Comparison of ENCODE assay signal across 8 mouse cellular contexts in the genomic region with DNA sequence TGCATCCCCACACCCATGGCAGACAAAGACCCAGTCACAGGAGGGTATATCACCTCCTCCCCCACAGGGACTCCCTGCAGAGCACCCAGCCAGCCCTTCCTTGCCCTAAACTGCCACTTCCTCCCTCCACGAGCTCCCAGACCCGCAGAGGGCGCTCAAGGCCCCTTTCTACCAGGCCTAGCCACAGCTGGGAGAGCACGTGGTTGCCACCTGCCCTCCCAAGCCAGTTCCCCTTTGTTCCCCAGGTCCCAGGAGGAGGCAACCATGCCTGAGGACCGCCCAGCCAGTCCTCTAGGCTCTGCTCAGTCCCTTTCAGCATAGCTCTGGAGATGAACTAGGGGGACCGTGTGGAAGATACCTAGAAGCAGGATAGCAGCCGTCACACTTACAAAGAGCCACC. TPM values are rescaled to one million over a fixed set of nuclear protein-coding genes. Genes with fewer than 3 reads are reported as not detected.
A peak's percentile ranks its signal among the peaks of the same experiment; 100 is the strongest.
DNase-seq lines count a peak whose midpoint lies in the region; ATAC-seq and TF ChIP-seq lines count a peak whose summit lies in the region.

No protein-coding gene starts in this region.

- no peaks in the 10 kb centered on the region for H3K36me3 ChIP-seq in midbrain, embryonic 11.5 days (ENCODE audit: control insufficient read depth, insufficient read depth, low read length)
- H3K36me3 ChIP-seq in midbrain, embryonic 16.5 days (ENCODE audit: control insufficient read depth, insufficient read depth, low read length) = no peaks in the 10 kb centered on the region
- no peaks in the 10 kb centered on the region for H3K36me3 ChIP-seq in intestine, postnatal 0 days (ENCODE audit: control insufficient read depth, insufficient read depth)
- H3K36me3 ChIP-seq in limb, embryonic 10.5 days = no peaks in the 10 kb centered on the region
- no peaks in the 10 kb centered on the region for H3K36me3 ChIP-seq in midbrain, embryonic 13.5 days

- H3K27me3 ChIP-seq in midbrain, embryonic 11.5 days (ENCODE audit: control insufficient read depth, insufficient read depth, low read length) = no peaks in the 10 kb centered on the region
- no peaks in the 10 kb centered on the region for H3K27me3 ChIP-seq in midbrain, embryonic 16.5 days (ENCODE audit: control insufficient read depth, insufficient read depth, low read depth, low read length)
- no peaks in the 10 kb centered on the region for H3K27me3 ChIP-seq in intestine, postnatal 0 days (replicated peaks; ENCODE audit: control insufficient read depth, insufficient read depth, low read length)
- H3K27me3 ChIP-seq in limb, embryonic 10.5 days (ENCODE audit: low read depth, poor library complexity, severe bottlenecking) = no peaks in the 10 kb centered on the region
- no peaks in the 10 kb centered on the region for H3K27me3 ChIP-seq in midbrain, embryonic 13.5 days

- ATAC-seq in midbrain, embryonic 11.5 days (ENCODE audit: low FRiP score) = peak; percentile 73
- ATAC-seq in midbrain, embryonic 16.5 days = no peak
- peak; percentile 78 for ATAC-seq in intestine, postnatal 0 days
- peak; percentile 53 for ATAC-seq in midbrain, embryonic 13.5 days

- no peaks in the 10 kb centered on the region for H3K9me3 ChIP-seq in midbrain, embryonic 11.5 days (ENCODE audit: control insufficient read depth, low read length)
- H3K9me3 ChIP-seq in midbrain, embryonic 16.5 days (replicated peaks; ENCODE audit: control insufficient read depth, low read length, poor library complexity, severe bottlenecking) = no peaks in the 10 kb centered on the region
- H3K9me3 ChIP-seq in intestine, postnatal 0 days (ENCODE audit: control insufficient read depth) = no peaks in the 10 kb centered on the region
- no peaks in the 10 kb centered on the region for H3K9me3 ChIP-seq in limb, embryonic 10.5 days (replicated peaks)
- H3K9me3 ChIP-seq in midbrain, embryonic 13.5 days = no peaks in the 10 kb centered on the region

- peak overlapping the region; percentile 35; the same call in 1 of the 2 replicates for H3K9ac ChIP-seq in midbrain, embryonic 11.5 days (ENCODE audit: low read length)
- no peak overlapping the region for H3K9ac ChIP-seq in midbrain, embryonic 16.5 days (ENCODE audit: low read depth, low read length)
- no peak overlapping the region for H3K9ac ChIP-seq in intestine, postnatal 0 days (ENCODE audit: low read depth, low read length)
- H3K9ac ChIP-seq in midbrain, embryonic 13.5 days (replicated peaks) = no peak overlapping the region

- peak overlapping the region; percentile 27; the same call in 1 of the 2 replicates for H3K27ac ChIP-seq in midbrain, embryonic 11.5 days (ENCODE audit: low read depth, low read length)
- H3K27ac ChIP-seq in midbrain, embryonic 16.5 days (ENCODE audit: low read length) = no peak overlapping the region
- H3K27ac ChIP-seq in cortical plate, adult 2 months (ENCODE audit: insufficient read depth, low read length) = peak overlapping the region; percentile 17
- H3K27ac ChIP-seq in intestine, postnatal 0 days (ENCODE audit: low read depth, low read length) = no peak overlapping the region
- peak overlapping the region; percentile 94 for H3K27ac ChIP-seq in limb, embryonic 10.5 days
- H3K27ac ChIP-seq in midbrain, embryonic 13.5 days = peak overlapping the region; percentile 64; the same call in 1 of the 2 replicates

- H3K4me1 ChIP-seq in midbrain, embryonic 11.5 days (ENCODE audit: control insufficient read depth, insufficient read depth, low read length) = peaks cover 22% of the 10 kb centered on the region
- peaks cover 16% of the 10 kb centered on the region for H3K4me1 ChIP-seq in midbrain, embryonic 16.5 days (ENCODE audit: control insufficient read depth, insufficient read depth, low read length)
- H3K4me1 ChIP-seq in cortical plate, adult 2 months (ENCODE audit: control insufficient read depth, insufficient read depth, low read length) = no peaks in the 10 kb centered on the region
- peaks cover 4% of the 10 kb centered on the region; the same call in 1 of the 2 replicates for H3K4me1 ChIP-seq in intestine, postnatal 0 days (replicated peaks; ENCODE audit: control insufficient read depth, insufficient read depth, low read length)
- peaks cover 61% of the 10 kb centered on the region for H3K4me1 ChIP-seq in limb, embryonic 10.5 days
- peaks cover 43% of the 10 kb centered on the region for H3K4me1 ChIP-seq in midbrain, embryonic 13.5 days (replicated peaks)

- TF ChIP-seq POLR2A in cortical plate, adult 2 months (IDR thresholded peaks at IDR 0.05; ENCODE audit: extremely low read depth, insufficient read depth, low read length) = no peak

- H3K4me2 ChIP-seq in midbrain, embryonic 11.5 days = no peak overlapping the region
- H3K4me2 ChIP-seq in midbrain, embryonic 16.5 days (ENCODE audit: low read length) = no peak overlapping the region
- H3K4me2 ChIP-seq in intestine, postnatal 0 days (replicated peaks; ENCODE audit: low read depth) = no peak overlapping the region; the same call in 1 of the 2 replicates
- H3K4me2 ChIP-seq in midbrain, embryonic 13.5 days (replicated peaks) = no peak overlapping the region

- 7% methylated on average over 7 of the region's 7 CpGs for WGBS in midbrain, embryonic 11.5 days
- 4% methylated on average over 7 of the region's 7 CpGs for WGBS in midbrain, embryonic 16.5 days
- WGBS in intestine, postnatal 0 days = 16% methylated on average over 7 of the region's 7 CpGs
- 10% methylated on average over 7 of the region's 7 CpGs for WGBS in limb, embryonic 10.5 days
- 5% methylated on average over 7 of the region's 7 CpGs for WGBS in midbrain, embryonic 13.5 days

- peak; percentile 61 for TF ChIP-seq CTCF in cortical plate, adult 2 months (IDR thresholded peaks at IDR 0.05; ENCODE audit: extremely low read depth, insufficient read depth, low read length)
- peak; percentile 94 for TF ChIP-seq CTCF in intestine, postnatal 0 days (IDR thresholded peaks at IDR 0.05; ENCODE audit: low read depth)

- peak; percentile 97 for DNase-seq in midbrain, embryonic 11.5 days (ENCODE audit: low spot score, missing footprints)
- DNase-seq in gastrocnemius, postnatal 25 days = peak; percentile 83
- DNase-seq in limb, embryonic 10.5 days (ENCODE audit: low spot score) = peak; percentile 96
- peak; percentile 93 to 97 for DNase-seq in spleen, postnatal 4 days (ENCODE audit: low spot score in 2 of 2)

- no peak overlapping the region for H3K4me3 ChIP-seq in midbrain, embryonic 11.5 days (ENCODE audit: low read depth, low read length)
- H3K4me3 ChIP-seq in midbrain, embryonic 16.5 days (ENCODE audit: low read depth, low read length) = no peak overlapping the region
- no peak overlapping the region for H3K4me3 ChIP-seq in cortical plate, adult 2 months (ENCODE audit: insufficient read depth, low read length)
- H3K4me3 ChIP-seq in intestine, postnatal 0 days (ENCODE audit: low read depth, low read length) = no peak overlapping the region
- H3K4me3 ChIP-seq in limb, embryonic 10.5 days = peak overlapping the region; percentile 18; the same call in 1 of the 2 replicates
- H3K4me3 ChIP-seq in midbrain, embryonic 13.5 days (replicated peaks) = no peak overlapping the region

RNA-seq across cellular contexts. Expression of a gene that starts 17.1 kb away (rescaled TPM):
- polyA plus RNA-seq in midbrain, embryonic 11.5 days (2014; fragmentation: Nextera tagmentation; extraction: Ambion mirVana) = 3,090 and 3,352 TPM in 2 replicates
- 1,375 and 1,671 TPM in 2 replicates for polyA plus RNA-seq in midbrain, embryonic 16.5 days (2015; fragmentation: Nextera tagmentation; extraction: Ambion mirVana)
- 548 and 595 TPM in 2 replicates for polyA plus RNA-seq in cortical plate, adult 2 months (2012; rRNA removed)
- total RNA-seq in gastrocnemius, postnatal 25 days (2021) = 100 to 1,000 TPM; 100 to 129 TPM
- 1,008 and 1,098 TPM in 2 replicates for polyA plus RNA-seq in intestine, postnatal 0 days (2015; fragmentation: Nextera tagmentation; extraction: Ambion mirVana)
- 3,283 and 3,422 TPM in 2 replicates for polyA plus RNA-seq in limb, embryonic 10.5 days (2016; fragmentation: Nextera tagmentation; extraction: Ambion mirVana)
- polyA plus RNA-seq in midbrain, embryonic 13.5 days (2015; fragmentation: Nextera tagmentation; extraction: Ambion mirVana) = 2,381 and 2,469 TPM in 2 replicates

Comparison
In these comparisons a context has a peak if more than half of its experiments do, and no peak if none do; other contexts are left out.
1. H3K27ac ChIP-seq: peak in midbrain, embryonic 11.5 days (single experiment), cortical plate, adult 2 months (single experiment), limb, embryonic 10.5 days (single experiment) and midbrain, embryonic 13.5 days (single experiment); none in midbrain, embryonic 16.5 days (single experiment) and intestine, postnatal 0 days (single experiment).
2. Peak in every context shown above with its lines, with median percentiles within 50 percentile points of each other: DNase-seq.